Mouse (Mus musculus): ENCODE measurements around the gene Fbxo2.
A peak's percentile ranks its signal among the peaks of the same experiment; 100 is the strongest.
"Not testable (repeated sequence)": the region's sequence is repeated elsewhere in the genome, so short reads cannot be mapped to it uniquely, and the experiment has no call there.

Fbxo2 gene

DNA sequence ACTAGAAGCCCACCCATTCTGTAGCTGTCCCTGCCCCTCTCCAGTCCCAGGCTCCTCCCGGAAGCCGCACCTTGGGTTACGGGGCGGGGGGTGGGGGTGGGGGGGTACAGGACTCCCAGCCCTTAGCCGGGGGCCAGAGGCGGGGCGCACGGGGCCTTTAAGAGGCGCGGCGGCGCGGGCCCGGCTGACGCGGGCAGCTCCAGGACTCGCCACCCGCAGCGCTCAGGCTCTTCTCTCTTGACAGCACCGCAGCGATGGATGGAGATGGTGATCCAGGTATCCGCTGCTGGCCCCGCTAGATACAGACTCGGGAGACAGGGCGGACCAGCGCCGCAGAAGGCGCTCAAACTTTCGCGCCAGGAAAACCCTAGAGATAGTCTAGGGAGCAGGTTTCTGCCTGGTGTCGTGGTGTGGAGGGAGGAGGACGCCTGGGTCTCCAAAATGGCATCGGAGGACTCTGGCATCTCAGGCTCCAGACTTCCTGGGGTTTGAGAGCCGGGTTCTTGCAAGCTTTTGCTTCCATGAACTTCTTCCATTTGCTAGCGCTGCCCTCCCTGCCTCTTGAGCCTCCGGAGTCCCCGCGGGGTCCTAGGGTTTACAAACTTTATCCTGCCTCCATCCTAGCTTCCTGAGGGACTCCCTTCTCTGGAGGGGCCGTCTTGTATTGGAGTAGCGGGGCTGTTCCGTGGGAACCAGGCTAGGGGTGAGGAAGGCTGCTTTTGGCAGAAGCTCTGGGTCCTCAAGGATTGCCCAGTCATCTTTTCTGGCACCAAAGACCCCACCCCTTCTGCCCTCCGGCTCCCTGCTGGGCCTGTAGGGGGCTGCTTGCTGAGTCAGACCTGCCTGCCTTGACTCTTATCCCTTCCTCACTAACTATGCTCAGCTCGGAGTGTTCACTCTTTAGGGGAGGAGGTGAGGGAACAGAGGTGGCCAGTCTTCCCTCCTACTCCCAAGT lies at the start of gene Fbxo2, which contains the start of gene Fbxo44:
Gene Fbxo2, plus strand, starts transcription at position 186 of the 955 bp plus-strand sequence.
Gene Fbxo44, minus strand, starts transcription at position 47 of the 955 bp plus-strand sequence.
- DNase-seq (ENCODE audit: low read depth, low spot score) = peak; percentile 40

DNA sequence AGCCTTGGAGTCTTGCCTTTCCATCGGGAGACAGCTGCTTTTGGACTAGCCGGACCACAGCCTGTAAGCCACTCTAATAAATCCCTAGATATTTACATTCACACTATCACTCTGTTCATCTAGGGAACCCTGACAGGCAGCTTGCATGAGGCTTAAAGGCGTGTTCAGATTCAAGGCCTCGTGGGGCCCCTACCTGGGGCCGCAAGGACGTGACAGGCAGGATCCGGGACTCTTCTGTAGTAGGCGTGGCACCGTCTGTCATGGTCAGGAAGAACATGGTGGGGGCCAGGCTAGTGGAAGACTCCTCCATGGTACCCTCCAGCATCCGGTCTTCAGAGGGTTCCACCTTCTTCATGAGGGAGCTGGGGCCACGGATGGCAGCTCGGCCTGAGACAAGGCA lies 47.9 kb upstream of the Fbxo2 start:
- no peak for DNase-seq (ENCODE audit: low read depth, low spot score)

DNA sequence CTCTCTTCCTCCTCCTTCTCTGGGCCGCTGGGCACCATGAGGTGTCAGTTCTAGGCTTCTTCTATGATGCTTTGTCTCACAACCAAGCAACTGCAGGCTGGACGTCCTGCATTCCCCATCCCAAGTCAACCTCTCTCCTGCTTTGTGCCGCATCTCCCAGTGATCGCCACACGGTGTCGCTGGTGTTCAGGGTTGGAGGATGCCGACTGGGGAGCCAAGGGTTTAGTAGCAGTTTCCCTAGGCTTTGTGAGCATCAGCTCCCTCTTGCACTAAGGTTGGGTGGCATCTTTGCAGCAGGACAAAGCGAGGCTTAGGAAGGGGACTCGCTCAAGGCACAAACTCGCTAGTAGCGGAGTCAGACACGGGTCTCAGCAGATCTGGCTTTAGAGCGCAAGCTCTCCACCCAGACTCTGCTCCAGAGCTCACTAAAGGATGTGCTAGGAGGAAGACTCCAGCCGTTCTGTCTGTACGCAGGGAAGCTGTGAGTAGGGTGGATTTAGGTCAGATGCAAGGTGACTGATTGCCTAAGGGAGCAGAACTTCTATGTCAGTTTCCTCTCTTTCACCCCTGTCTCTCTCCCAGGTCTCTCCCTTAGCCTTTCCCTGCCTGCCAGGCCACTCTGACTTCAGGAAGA lies 45.5 kb upstream of the Fbxo2 start:
- DNase-seq (ENCODE audit: low read depth, low spot score) = peak; percentile 85

DNA sequence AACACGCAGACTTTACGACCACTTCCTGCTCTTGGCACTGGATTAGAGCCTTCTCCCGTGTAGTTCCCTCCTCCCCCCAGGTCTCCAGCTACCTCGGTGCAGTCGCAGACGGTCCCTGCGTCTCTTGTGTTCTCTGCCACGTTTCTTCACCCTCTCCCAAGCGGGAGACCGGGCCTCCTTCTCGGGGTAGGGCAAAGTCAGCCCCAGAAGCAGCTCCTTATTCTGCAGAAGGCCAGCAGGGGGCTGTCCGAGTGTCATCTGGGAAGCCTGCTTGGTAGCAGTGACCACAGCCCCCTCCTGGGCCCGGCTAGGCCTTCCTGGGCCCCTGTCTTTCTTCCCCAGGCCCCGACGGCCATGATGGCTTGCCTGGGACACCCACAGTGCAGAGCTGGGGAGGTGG lies 45.0 kb upstream of the Fbxo2 start:
- no peak for DNase-seq (ENCODE audit: low read depth, low spot score)

DNA sequence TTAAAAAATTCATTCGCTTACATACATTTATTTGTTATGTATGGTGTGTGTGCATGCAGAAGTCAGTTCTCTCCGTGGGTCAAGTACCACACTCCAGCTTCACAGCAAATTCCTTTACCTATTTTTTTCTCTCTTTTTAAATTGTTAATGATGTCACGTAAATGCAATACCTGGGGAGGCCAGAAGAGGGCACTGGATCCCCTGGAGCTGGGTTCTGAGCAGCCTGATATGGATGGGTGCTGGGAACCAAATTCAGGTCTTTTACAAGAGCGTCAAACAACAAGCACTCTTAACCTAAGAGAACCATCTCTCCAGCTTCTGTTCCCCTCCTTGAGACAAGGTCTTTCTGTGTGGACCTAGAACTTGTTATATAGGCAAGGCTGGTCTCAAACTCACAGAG lies 43.8 kb upstream of the Fbxo2 start:
- DNase-seq (ENCODE audit: low read depth, low spot score) = no peak

DNA sequence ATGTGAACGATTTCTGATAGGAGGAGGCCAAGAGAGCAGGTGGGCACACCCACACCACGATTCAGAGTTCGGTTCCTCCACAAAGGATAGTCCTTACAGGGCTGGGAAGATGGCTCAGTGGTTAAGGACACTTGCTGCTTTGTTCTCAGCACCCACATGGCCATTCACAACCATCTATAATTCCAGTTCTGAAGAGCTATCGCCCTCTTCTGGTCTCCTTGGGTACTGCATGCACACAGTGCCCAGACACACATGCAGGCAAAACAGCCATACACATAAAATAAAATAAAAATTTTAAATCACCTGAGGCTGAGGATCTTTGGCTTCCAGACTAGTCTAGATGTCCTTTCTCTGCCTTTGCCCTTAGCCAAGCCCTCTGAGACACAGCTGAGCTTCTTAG lies 43.0 kb upstream of the Fbxo2 start:
- DNase-seq (ENCODE audit: low read depth, low spot score) = no peak

DNA sequence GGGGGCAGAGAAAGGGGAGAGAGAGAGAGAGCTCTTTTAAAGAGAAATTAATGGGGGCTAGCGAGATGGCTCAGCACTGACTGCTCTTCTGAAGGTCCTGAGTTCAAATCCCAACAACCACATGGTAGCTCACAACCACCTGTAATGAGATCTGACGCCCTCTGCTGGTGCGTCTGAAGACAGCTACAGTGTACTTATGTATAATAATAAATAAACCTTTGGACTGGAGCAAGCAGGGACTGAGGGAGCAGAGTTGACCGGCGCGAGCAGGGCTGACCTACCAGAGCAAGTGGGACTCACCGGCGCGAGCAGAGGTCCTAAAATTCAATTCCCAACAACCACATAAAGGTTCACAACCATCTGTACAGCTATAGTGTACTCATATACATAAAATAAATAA lies 40.8 kb upstream of the Fbxo2 start:
- DNase-seq (ENCODE audit: low read depth, low spot score) = not testable (repeated sequence)

DNA sequence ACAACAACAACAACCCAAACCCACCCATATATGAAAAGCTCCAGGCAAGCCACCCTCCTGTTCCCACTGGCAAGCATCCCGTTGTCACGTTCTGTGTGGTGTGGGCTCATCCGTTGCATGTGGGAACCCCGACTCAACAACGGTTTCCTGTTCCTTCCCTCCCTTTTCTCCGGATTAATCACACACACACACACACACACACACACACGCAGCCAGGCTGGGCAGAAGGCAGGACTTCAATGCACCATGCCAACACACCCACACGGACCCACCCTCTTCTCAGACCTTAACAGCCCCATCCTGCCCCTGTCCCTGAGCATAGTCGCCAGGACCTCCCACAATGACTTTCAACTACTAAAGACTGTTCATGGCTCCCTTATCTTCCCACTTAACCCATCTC lies 39.9 kb upstream of the Fbxo2 start:
- DNase-seq (ENCODE audit: low read depth, low spot score) = no peak

DNA sequence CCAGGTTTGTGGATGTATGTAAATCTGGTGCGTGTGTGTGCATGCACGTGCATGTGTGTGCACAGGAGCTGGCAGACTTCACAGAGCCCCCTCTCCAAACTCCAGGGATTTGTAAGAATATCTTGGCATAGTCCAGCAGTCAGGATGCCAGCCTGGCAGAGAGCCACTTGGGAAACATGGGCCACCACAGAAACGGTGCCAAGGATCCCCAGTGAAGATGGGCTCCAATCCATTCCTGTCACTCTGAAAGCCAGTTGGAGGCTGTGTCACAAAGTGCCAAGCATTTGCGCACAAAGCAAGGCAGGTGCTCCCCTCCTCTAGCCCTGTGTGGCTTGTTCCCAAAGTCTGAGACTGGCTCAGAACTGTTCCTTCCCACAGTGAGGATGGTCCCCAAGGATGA lies 39.1 kb upstream of the Fbxo2 start:
- no peak for DNase-seq (ENCODE audit: low read depth, low spot score)

DNA sequence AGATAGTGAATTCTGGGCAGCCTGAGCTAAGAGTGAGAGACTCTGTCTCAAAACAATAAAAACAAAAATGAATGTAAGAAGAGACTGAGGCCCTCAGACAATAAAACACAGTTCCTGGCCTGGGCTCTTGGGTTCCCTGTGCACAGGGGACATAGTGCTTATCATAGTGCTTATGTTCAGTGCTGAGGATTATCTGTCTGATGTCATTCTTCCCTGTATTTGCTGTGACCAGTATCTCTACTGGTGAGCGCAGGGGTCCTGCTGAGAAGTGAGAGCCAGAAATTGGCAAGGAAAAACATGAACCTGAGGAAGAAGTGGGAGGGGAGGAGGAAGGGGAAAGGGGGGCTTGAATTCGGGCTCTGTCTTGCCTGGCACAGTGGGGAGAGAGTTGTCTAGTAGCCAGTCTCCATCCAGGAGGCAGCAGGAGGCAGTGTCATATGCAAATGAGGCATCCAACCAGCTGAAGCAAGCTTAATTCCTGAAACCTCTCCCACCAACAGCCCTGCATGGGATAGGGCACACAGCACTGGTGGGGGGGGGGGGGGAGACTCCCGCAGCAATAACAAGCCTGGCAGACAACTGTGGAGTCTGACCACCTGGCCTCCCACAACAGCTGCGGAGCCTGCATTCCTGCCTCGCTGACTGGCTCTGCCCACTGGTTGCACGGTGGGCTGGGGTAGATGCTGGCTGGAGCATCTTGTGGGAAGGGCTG lies 38.3 kb upstream of the Fbxo2 start:
- DNase-seq (ENCODE audit: low read depth, low spot score) = no peak

DNA sequence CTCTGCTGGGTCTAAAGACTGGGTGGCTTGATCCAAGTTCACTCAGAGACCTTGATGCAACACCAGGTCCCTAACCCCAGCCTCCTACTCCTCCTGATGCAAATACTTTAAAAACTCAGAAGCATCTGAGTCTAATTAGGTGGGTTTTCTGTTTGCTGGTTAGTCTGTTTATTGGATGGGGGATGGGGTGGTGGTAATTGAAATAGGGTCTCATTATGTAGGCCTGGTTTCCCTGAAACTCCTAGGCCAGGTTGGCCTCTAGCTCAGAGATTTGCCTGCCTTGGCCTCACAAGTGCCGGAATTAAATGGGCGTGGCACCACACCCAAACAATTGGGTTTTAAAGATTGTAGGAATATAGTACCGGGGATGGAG lies 37.7 kb upstream of the Fbxo2 start:
- DNase-seq (ENCODE audit: low read depth, low spot score) = no peak

DNA sequence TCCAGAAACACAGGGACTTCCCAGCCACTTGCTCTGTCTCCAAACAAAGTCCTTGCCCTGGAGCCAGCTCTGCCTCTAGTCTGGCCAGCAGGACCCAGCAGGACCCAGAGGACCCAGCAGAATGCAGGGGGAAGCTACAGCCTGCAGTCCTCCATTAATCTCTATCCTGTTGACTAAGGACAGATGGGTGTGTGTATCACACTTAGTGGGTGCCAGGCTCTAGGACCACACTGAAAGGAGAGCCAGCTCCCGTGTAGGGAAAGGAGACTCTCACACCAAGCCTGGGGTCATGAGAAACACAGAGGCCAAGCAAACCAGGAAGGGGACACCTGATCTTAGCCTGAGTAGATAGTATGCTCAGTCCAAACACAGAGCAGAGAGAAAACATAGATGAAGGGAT lies 32.2 kb upstream of the Fbxo2 start:
- no peak for DNase-seq (ENCODE audit: low read depth, low spot score)

DNA sequence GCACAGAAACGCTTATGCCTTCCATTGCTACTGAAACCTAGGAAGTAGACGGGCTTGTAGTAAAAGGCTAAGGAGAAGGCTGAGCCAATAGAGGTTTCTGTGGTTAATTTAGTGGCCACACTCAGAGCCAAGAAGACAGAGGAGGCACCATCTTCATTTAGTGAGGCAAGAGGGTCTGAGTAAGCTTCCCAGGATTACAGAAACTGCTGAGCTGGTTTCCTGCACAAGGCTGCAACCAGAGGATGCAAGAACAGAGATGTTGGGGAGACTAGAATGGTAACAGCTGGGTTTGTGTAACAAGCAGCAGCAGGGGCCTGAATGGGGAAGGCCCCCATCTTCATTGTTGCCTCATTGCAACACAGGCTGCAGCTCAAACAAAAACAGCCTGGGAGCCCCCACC lies 31.7 kb upstream of the Fbxo2 start:
- no peak for DNase-seq (ENCODE audit: low read depth, low spot score)

DNA sequence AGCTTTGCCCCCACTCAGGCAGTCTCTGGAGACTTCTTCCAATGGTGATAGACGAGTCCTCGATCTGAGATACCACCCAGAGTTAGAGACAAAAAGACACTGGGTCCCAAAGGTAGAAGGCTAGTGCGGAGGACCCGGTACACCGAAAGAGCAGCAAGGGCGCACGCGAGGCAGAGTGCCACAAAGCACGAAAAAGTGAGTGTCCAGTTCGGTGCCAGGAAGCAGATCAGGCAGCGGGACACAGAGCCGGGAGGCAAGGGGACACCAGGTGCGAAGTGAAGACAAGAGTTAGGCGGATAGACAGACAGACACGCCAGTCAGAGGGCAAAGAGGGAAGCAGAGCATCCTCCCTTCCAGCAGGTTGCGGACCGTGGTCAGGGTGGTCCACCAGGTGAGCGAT lies 30.3 kb upstream of the Fbxo2 start, which contains the start of gene Mad2l2:
Gene Mad2l2, plus strand, starts transcription at position 252 of the 400 bp plus-strand sequence.
- no peak for DNase-seq (ENCODE audit: low read depth, low spot score)

DNA sequence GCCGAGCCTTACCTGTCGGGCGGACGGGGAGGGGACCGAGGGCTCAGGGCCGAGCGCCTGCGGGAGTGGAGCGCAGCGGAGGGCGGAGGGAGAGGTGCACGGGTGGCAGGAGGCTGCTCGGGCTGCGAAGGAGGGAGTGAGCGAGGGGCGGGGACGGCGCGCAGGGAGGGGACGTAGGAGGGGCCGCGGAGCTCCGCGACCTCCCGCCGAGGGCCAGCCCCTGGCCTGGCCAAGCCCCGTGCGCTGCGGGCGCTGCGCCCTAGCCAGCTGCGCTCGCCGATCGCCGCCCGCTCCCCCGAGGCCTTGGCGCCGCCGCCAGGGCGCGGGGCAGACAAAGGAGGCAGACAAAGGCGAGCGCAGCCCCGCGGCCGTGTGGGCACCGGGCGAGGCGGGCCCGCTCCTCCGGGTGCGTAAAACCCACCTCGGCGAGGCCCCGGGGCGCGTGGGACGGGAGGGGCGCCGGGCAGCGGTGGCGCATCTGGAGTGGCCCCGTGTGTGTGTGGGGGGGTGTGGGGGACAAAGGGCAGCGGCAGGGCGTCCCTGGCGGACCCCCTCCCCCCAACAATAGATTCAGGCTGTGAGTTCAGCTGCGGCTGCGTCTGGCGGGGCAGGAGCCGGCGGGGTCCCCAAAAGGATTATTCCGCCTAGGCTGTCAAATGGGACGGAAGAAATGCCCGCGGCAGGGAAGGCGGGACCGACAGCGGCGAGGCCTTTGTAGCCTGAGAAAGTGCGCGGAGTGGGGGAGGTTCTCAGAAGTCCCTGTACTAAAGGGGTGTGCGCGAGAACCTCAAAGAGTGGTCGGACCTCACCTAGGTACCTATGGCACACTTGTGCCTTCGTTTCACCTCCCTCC lies 29.6 kb upstream of the Fbxo2 start, which contains the start of gene Draxin:
Gene Draxin, minus strand, starts transcription at position 138 of the 853 bp plus-strand sequence.
- no peak for DNase-seq (ENCODE audit: low read depth, low spot score)

DNA sequence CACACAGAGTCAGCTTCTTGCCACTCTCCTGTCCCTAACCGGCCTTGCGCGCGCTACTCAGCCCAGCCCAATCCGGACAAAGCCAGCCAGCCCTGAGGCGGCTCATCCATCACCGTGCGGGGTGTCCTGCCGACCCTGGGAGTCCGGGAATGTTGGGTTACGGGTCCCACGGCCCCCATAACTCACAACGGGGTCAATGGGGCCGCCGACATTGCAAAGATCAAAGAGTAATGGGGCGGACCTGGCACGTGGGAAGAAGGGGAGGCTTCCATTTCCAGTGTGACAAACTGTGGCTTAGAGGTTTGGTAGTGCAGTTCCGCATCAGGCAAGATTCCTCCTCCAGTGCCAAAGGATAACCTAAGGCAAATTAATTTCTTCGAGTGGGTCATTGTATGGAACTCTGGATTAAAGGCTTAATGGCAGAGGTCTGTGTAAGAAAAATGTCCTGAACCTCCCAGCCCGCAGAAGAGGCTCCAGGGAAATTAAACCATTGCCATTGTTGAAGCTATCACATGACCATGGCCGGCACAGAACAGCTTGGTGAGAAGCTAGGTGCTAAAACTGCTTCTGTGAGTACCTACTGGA lies 28.8 kb upstream of the Fbxo2 start:
- DNase-seq (ENCODE audit: low read depth, low spot score) = no peak

DNA sequence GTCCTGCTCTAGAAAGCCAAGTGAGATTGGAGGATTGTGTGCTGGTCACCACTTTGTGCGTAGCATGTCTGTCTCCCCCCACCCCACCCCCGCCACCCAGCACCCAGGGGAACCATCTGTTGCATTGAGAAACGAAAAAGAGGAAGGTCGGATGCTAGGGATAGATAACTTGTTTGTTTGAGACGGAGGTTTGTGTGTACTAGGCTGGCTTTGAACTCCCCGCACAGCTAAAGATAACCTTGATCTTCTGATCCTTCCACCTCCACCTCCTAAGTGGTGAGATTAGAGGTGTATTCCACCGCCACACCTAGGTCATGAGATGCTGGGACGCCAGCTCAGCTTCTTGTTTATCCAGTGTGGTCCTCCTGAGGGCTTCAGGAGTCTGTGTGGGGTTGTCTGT lies 25.4 kb upstream of the Fbxo2 start:
- no peak for DNase-seq (ENCODE audit: low read depth, low spot score)

DNA sequence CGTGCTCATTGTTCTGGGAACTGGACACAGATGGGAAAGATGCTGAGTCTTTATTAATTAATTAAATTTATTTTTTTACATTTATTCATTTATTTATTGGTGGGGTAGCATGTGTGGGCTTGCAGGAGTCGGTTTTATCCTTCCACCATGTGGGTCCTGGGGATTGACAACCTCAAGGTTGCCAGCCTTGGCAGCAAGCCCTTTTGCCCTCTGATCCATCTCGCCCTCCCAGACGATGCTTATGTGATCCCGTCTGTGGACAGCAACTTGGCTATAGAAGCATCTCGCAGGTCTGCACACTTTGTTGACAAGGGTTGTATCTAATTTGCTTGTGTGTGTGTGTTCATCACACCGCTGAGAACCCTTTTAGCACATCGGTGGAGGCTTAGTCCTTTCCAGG lies 22.9 kb upstream of the Fbxo2 start:
- DNase-seq (ENCODE audit: low read depth, low spot score) = no peak

DNA sequence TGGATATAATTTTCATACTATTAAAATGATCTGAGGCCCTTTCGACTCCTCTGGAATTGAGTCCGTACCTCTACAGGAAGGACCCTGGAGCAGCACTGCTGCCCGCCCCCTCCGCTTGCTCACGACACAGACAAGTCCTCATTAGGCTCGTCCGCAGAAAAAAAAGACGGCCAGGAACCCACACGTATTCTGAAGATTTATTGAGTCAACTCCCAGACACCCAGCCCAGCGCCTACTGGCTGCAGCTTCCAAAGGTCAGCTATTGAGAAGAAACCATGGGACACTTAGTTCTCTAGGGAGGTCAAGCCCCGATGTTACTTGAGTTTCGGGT lies 20.7 kb upstream of the Fbxo2 start:
- no peak for DNase-seq (ENCODE audit: low read depth, low spot score)

DNA sequence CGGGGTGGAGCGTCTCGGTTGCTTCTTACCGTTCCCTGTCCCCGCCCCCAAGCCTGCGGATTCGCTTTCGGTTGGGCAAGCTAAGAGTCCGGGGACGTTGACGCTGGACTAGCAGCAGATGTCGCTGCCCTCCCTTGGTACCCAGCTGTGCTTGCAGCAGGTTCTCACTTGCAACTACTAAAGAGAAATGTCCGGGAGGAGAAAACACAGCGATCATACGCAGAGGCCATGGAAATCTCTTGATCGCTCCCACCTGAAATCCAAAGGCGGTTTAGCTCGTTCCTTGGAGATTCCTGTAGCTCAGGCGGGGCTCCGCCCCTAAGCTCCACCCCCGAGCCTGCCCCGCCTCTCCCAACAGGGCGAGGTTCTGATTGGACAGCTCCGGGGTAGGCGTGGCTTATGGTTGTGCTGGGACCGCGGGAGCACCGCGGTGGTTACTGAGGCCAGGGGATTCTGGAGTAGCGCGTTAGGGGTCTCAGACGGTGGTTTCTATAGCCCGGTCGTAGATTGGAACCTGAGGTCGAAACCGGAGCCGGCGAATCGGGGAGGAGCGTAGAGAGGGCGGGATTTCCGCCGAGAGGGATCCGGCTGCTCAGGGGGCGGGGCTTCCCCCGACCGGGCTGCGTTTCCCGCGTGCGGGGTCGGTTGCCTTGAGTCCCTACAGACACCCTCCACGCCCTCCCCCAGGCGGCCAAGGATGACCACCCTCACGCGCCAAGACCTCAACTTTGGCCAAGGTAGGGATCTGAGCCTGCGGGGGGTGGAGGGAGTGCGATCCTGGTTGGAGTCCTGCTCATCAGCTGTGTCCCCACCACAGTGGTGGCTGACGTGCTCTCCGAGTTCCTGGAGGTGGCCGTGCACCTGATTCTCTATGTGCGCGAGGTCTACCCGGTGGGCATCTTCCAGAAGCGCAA lies 20.1 kb upstream of the Fbxo2 start:
- peak; percentile 82 for DNase-seq (ENCODE audit: low read depth, low spot score)
